Mouse (Mus musculus) embryonic facial prominence, embryonic 14.5 days (tissue): Measurements from ENCODE around the gene Spag17. TPM values are rescaled to one million over a fixed set of nuclear protein-coding genes. Genes with fewer than 3 reads are reported as not detected.
A peak's percentile ranks its signal among the peaks of the same experiment; 100 is the strongest.

Experiments
- ATAC-seq: fragments of 200-750 bp; cut with Nextera tagmentation; 2 replicates; pipeline ENCODE4 v1.8.0; 2017; ENCODE audit warnings: low read depth, moderate number of reproducible peaks, moderate TSS enrichment
- DNase-seq: peaks from one replicate; pipeline ENCODE4 v3.0.0-alpha.2; 2015; ENCODE audit warnings: low spot score
- H3K27ac ChIP-seq: fragments of 300-500 bp; sonication (generic); replicated peaks from 2 replicates; pipeline ENCODE4 v1.5.1; 2014; ENCODE audit warnings: low read depth, mild to moderate bottlenecking, low read length, moderate library complexity
- H3K27me3 ChIP-seq: fragments of 300-500 bp; sonication (generic); replicated peaks from 2 replicates; pipeline ENCODE4 v1.6.1; 2014; ENCODE audit warnings: low read length; ENCODE audit not compliant: control insufficient read depth, insufficient read depth
- H3K36me3 ChIP-seq: fragments of 300-500 bp; sonication (generic); 2 replicates; pipeline ENCODE4 v1.6.1; 2014; ENCODE audit warnings: low read length, mixed read lengths; ENCODE audit not compliant: control insufficient read depth, insufficient read depth
- H3K4me1 ChIP-seq: fragments of 300-500 bp; sonication (generic); 2 replicates; pipeline ENCODE4 v1.6.1; 2014; ENCODE audit warnings: antibody characterized with exemption, low read length; ENCODE audit not compliant: control insufficient read depth, insufficient read depth
- H3K4me2 ChIP-seq: fragments of 300-500 bp; sonication (generic); 2 replicates; pipeline ENCODE4 v1.6.1; 2014; ENCODE audit warnings: low read depth, mild to moderate bottlenecking, low read length, moderate library complexity, mixed read lengths
- H3K4me3 ChIP-seq: fragments of 300-500 bp; sonication (generic); 2 replicates; pipeline ENCODE4 v1.5.1; 2014; ENCODE audit warnings: low read depth, mild to moderate bottlenecking, low read length
- H3K9ac ChIP-seq: fragments of 300-500 bp; sonication (generic); 2 replicates; pipeline ENCODE4 v1.6.1; 2014; ENCODE audit warnings: low read depth, mild to moderate bottlenecking, low read length, moderate library complexity, mixed read lengths
- H3K9me3 ChIP-seq: fragments of 300-500 bp; sonication (generic); 2 replicates; pipeline ENCODE4 v1.6.1; 2016; ENCODE audit warnings: low read length; ENCODE audit not compliant: control insufficient read depth
- WGBS: fragments of 180-500 bp; shearing (Covaris S2); extraction: QIAGEN DNeasy Blood & Tissue Kit; methylation state at CpG from one replicate; pipeline ENCODE4 v1.1.7; 2014; 5-methylcytosine and 5-hydroxymethylcytosine counted together
- polyA plus RNA-seq: library from polyadenylated mRNA; unstranded; fragments of >200 nt; fragmentation: Nextera tagmentation; extraction: Ambion mirVana; gene quantifications from 2 replicates; pipeline ENCODE4 v1.2.1, GENCODE M21; 2014

The Spag17 gene
- polyA plus RNA-seq, result 1.7 and 2.4 TPM in 2 replicates

DNA sequence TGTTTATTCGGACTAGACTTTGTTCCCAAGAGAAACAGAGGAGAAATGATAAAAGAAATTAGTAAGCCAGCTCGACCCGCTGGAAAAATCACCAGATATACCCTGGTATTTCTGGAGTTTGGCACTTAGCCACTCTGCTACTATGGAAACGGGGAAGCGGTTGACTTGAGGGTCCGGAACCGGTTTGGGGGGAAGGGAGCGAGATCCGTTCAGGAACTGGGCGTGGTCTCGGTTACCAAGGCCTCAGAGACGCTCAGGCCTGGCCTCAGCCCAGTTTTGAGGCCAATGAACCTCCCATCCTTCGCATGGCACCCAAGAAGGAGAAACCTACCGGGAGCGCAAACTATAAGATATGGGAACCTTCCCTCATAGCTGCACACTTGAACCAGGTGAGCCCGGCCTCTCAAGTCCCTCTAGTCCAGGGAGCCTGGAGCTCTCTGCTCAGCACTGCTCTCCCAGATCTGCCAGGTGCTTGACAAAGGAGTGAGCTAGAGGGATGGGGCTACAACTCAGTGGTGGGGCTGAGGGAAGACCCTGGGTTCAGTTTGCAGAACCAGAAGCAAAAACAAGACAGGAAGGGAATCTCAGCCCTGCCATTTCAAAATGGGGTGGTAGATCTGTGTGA, at the start of gene Spag17:
Gene Spag17 (plus strand): TSS at position 220 of the 625 bp plus-strand sequence.
- H3K27me3 ChIP-seq, result no peaks in the 10 kb centered on the region
- ATAC-seq, result peak; percentile 89
- H3K9me3 ChIP-seq, result no peaks in the 10 kb centered on the region

GRCm38 (mm10) chr3:99842333-99842732, 42.9 kb upstream of the Spag17 start:
- no peak overlapping the region for H3K27ac ChIP-seq
- WGBS, result 67% methylated on average over 2 of the region's 2 CpGs
- ATAC-seq, result no peak

More for the DNA sequence above, at the start of gene Spag17:
- Histone ChIP-seq H3K36me3 (no peaks in the 10 kb centered on the region), H3K27ac (no peak within 1 kb of the TSS), H3K4me1 (no peaks in the 10 kb centered on the region), H3K4me3 (no peak within 1 kb of the TSS), H3K9ac (no peak within 1 kb of the TSS), H3K4me2 (peak within 1 kb of the TSS; percentile 5; the same call in 1 of the 2 replicates)
- WGBS, result 22% methylated on average over 16 of the region's 16 CpGs
- DNase-seq, result peak; percentile 87

DNA sequence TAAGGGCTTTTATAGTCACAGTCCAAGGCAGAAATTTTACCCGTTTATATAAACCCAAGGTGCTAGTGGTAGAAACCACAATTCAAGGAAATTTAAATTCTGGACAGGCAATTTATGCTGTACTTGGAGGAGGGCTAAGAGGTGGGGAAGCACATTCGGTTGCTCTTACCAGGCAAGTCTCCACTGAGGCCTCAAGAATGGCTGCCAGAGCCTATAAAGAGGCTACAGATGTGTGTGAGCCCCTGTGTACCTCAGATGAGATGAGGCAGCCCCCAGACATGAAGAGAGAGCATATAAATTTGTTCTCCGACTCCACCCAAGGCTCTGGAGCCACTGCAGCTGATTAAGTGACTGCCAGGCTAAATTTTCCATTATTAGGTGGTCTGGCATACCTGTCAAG, 42.4 kb upstream of the Spag17 start:
- no peaks in the 10 kb centered on the region for H3K27me3 ChIP-seq
- WGBS, result 63% methylated on average over 3 of the region's 3 CpGs
- ATAC-seq (no peak), DNase-seq (no peak)
- peaks cover 4% of the 10 kb centered on the region; the same call in 1 of the 2 replicates for H3K4me1 ChIP-seq
- H3K9me3 ChIP-seq, result no peaks in the 10 kb centered on the region
- H3K36me3 ChIP-seq, result no peaks in the 10 kb centered on the region
- no peak overlapping the region for H3K9ac ChIP-seq
- H3K27ac ChIP-seq, result no peak overlapping the region
- no peak overlapping the region for H3K4me2 ChIP-seq
- no peak overlapping the region for H3K4me3 ChIP-seq

More at GRCm38 (mm10) chr3:99842333-99842732, 42.9 kb upstream of the Spag17 start:
- no peaks in the 10 kb centered on the region for H3K36me3 ChIP-seq
- peaks cover 4% of the 10 kb centered on the region; the same call in 1 of the 2 replicates for H3K4me1 ChIP-seq
- H3K27me3 ChIP-seq, result no peaks in the 10 kb centered on the region
- no peak overlapping the region for H3K4me3 ChIP-seq
- no peaks in the 10 kb centered on the region for H3K9me3 ChIP-seq
- H3K9ac ChIP-seq, result no peak overlapping the region
- DNase-seq, result no peak
- no peak overlapping the region for H3K4me2 ChIP-seq

DNA sequence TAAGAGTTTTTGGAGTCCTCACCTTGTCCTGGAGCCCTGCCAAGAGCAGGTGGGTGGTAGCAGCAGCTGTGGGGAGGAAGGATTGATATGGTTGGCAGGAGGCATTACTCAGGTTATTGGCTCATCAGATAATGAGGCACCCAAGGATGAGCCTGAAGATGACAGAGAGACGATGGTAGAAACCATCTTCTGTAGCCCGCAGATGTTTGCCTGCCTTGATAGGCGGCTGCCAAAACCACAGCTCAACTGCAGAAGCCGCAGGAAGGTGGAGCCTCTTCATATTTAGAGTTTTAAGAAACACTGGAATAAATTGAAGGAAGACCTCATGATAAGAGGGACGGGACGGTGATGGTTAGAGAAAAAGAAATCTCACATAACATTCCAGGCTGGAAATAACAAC, 42.0 kb upstream of the Spag17 start:
- no peak overlapping the region for H3K4me3 ChIP-seq
- no peaks in the 10 kb centered on the region for H3K27me3 ChIP-seq
- no peaks in the 10 kb centered on the region for H3K9me3 ChIP-seq
- no peak overlapping the region for H3K4me2 ChIP-seq
- H3K4me1 ChIP-seq, result peaks cover 4% of the 10 kb centered on the region; the same call in 1 of the 2 replicates
- no peaks in the 10 kb centered on the region for H3K36me3 ChIP-seq
- H3K9ac ChIP-seq, result no peak overlapping the region
- DNase-seq, result no peak
- no peak for ATAC-seq
- no peak overlapping the region for H3K27ac ChIP-seq
- 70% methylated on average over 6 of the region's 6 CpGs for WGBS

DNA sequence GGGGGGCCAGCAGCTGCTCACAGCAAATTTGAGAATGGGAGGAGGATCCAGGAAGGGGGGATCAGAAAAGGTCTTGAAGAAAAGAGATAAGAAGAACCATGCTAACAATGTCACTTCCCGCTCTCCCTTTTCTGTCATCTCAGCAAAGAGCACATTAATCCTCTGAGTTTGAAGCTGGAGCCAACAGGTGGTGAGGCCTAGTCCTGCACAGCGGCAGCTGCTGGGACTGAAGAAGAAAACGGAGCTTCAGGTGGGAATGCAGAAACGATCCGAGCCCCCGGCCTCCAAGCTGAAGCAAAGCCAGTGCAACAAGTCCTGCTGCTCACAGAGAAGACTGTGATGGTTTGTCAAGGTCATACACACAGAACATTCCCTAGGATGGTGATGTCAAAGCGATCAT, 34.3 kb upstream of the Spag17 start:
- Histone ChIP-seq H3K27me3 (no peaks in the 10 kb centered on the region), H3K4me2 (no peak overlapping the region), H3K4me3 (no peak overlapping the region), H3K27ac (no peak overlapping the region), H3K9me3 (no peaks in the 10 kb centered on the region), H3K4me1 (no peaks in the 10 kb centered on the region), H3K36me3 (no peaks in the 10 kb centered on the region), H3K9ac (no peak overlapping the region)
- WGBS, result 62% methylated on average over 7 of the region's 7 CpGs
- ATAC-seq (peak; percentile 60), DNase-seq (peak; percentile 63)

DNA sequence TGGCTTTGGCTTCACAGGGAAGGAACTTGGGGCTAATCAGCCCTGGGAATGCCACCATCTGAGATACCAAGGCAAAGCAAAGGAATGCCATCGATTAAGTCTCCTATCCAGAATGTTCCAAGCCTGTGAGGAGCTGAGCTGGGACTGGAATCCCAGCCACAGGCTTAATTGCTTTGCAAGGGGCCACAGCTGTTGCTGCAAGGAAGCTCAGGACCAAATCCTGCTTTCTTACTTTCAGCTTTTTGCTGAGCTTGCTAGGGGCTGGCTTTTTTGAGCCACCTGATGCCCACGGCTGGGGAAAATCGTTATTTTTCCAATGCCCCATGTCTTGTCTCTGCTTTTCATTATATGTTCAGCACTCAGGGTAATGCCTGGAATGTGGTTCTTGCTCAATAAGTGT, 30.6 kb upstream of the Spag17 start:
- no peaks in the 10 kb centered on the region for H3K27me3 ChIP-seq
- 41% methylated on average over 3 of the region's 3 CpGs for WGBS
- H3K27ac ChIP-seq, result no peak overlapping the region
- DNase-seq (peak; percentile 65), ATAC-seq (no peak)
- H3K4me2 ChIP-seq, result no peak overlapping the region
- no peak overlapping the region for H3K9ac ChIP-seq
- H3K4me3 ChIP-seq, result no peak overlapping the region
- H3K9me3 ChIP-seq, result no peaks in the 10 kb centered on the region
- H3K4me1 ChIP-seq, result no peaks in the 10 kb centered on the region
- H3K36me3 ChIP-seq, result no peaks in the 10 kb centered on the region

GRCm38 (mm10) chr3:99858922-99859321, 26.3 kb upstream of the Spag17 start:
- no peak for DNase-seq
- no peak overlapping the region for H3K27ac ChIP-seq
- no peak overlapping the region for H3K4me3 ChIP-seq
- H3K27me3 ChIP-seq, result no peaks in the 10 kb centered on the region
- H3K9ac ChIP-seq, result no peak overlapping the region
- WGBS, result 77% methylated on average over 3 of the region's 3 CpGs
- H3K4me2 ChIP-seq, result no peak overlapping the region
- H3K36me3 ChIP-seq, result no peaks in the 10 kb centered on the region
- H3K4me1 ChIP-seq, result no peaks in the 10 kb centered on the region
- no peak for ATAC-seq
- H3K9me3 ChIP-seq, result no peaks in the 10 kb centered on the region

GRCm38 (mm10) chr3:99864706-99865105, 20.5 kb upstream of the Spag17 start:
- no peak for DNase-seq
- ATAC-seq, result no peak
- no peak overlapping the region for H3K4me3 ChIP-seq
- 70% methylated on average over 1 of the region's 1 CpGs for WGBS
- H3K27me3 ChIP-seq, result no peaks in the 10 kb centered on the region
- no peak overlapping the region for H3K9ac ChIP-seq
- H3K9me3 ChIP-seq, result no peaks in the 10 kb centered on the region
- no peak overlapping the region for H3K4me2 ChIP-seq
- H3K27ac ChIP-seq, result no peak overlapping the region
- H3K36me3 ChIP-seq, result no peaks in the 10 kb centered on the region
- no peaks in the 10 kb centered on the region for H3K4me1 ChIP-seq

GRCm38 (mm10) chr3:99875137-99875536, 10.1 kb upstream of the Spag17 start:
- ATAC-seq, result no peak
- no peak overlapping the region for H3K27ac ChIP-seq
- no peak overlapping the region for H3K4me3 ChIP-seq
- no peak overlapping the region for H3K9ac ChIP-seq
- H3K4me2 ChIP-seq, result no peak overlapping the region
- no peaks in the 10 kb centered on the region for H3K4me1 ChIP-seq
- H3K9me3 ChIP-seq, result no peaks in the 10 kb centered on the region
- no peaks in the 10 kb centered on the region for H3K27me3 ChIP-seq
- no peaks in the 10 kb centered on the region for H3K36me3 ChIP-seq
- DNase-seq, result no peak
